Mouse (Mus musculus) adrenal gland, postnatal 36 days (tissue): Measurements from ENCODE around the gene Il17rd. TPM values are rescaled to one million over a fixed set of nuclear protein-coding genes. Genes with fewer than 3 reads are reported as not detected.

ENCODE experiments used
- DNase-seq, 2 experiments: peaks; one replicate each; pipeline ENCODE4 v3.0.0; 2021; ENCODE audit warnings: mixed read lengths in 1 of 2
- total RNA-seq, 2 experiments: library from RNA; stranded (reverse); gene quantifications; 2 replicates each; pipeline ENCODE4 v1.2.3; 2021

Gene Il17rd
- total RNA-seq, 2 experiments from 2014 or later = 2.9 to 3.4 TPM

GRCm38 (mm10) chr14:27094247-27094646 lies 55.5 kb downstream of the Il17rd start:
- no peak for DNase-seq

- DNase-seq = no peak
Measured at GRCm38 (mm10) chr14:27096133-27096532, 57.4 kb downstream of the Il17rd start.

GRCm38 (mm10) chr14:27096779-27097178 lies 58.0 kb downstream of the Il17rd start:
- peak; percentile 49 to 69 for DNase-seq

- DNase-seq = no peak
Measured at GRCm38 (mm10) chr14:27101735-27102134, 63.0 kb downstream of the Il17rd start.

GRCm38 (mm10) chr14:27102720-27103119 lies 64.0 kb downstream of the Il17rd start:
- DNase-seq = no peak

- DNase-seq = no peak
Measured at GRCm38 (mm10) chr14:27105731-27106457, 67.2 kb downstream of the Il17rd start.

- DNase-seq = peak; percentile 45 to 64
Measured at GRCm38 (mm10) chr14:27108748-27109504, 70.2 kb downstream of the Il17rd start.

GRCm38 (mm10) chr14:27114362-27115274 lies 75.9 kb downstream of the Il17rd start, which contains the start of gene Arhgef3:
Gene Arhgef3, plus strand, starts transcription at chr14:27114899.
- peak; percentile 88 to 93 for DNase-seq

- DNase-seq = peak in 1 of 2 experiments; percentile 39
Measured at GRCm38 (mm10) chr14:27115275-27115660, 76.5 kb downstream of the Il17rd start.

GRCm38 (mm10) chr14:27115991-27116390 lies 77.2 kb downstream of the Il17rd start:
- no peak for DNase-seq

- peak in 1 of 2 experiments; percentile 10 for DNase-seq
Measured at GRCm38 (mm10) chr14:27116577-27117165, 77.9 kb downstream of the Il17rd start.

GRCm38 (mm10) chr14:27118546-27118945 lies 79.8 kb downstream of the Il17rd start:
- no peak for DNase-seq

GRCm38 (mm10) chr14:27122646-27123045 lies 83.9 kb downstream of the Il17rd start:
- peak; percentile 40 to 54 for DNase-seq

- peak; percentile 60 to 68 for DNase-seq
Measured at GRCm38 (mm10) chr14:27123543-27123942, 84.8 kb downstream of the Il17rd start.

- DNase-seq = no peak
Measured at GRCm38 (mm10) chr14:27130031-27130430, 91.3 kb downstream of the Il17rd start.

- no peak for DNase-seq
Measured at GRCm38 (mm10) chr14:27130676-27131075, 91.9 kb downstream of the Il17rd start.

GRCm38 (mm10) chr14:27131521-27131920 lies 92.8 kb downstream of the Il17rd start:
- peak; percentile 38 to 67 for DNase-seq

- no peak for DNase-seq
Measured at GRCm38 (mm10) chr14:27138891-27139290, 100.2 kb downstream of the Il17rd start.

GRCm38 (mm10) chr14:27139968-27140367 lies 101.2 kb downstream of the Il17rd start:
- no peak for DNase-seq

- DNase-seq = no peak
Measured at GRCm38 (mm10) chr14:27141486-27141885, 102.7 kb downstream of the Il17rd start.

GRCm38 (mm10) chr14:27142680-27143079 lies 103.9 kb downstream of the Il17rd start:
- DNase-seq = no peak
